Mouse (Mus musculus): ENCODE data around the gene Tespa1.

DNA sequence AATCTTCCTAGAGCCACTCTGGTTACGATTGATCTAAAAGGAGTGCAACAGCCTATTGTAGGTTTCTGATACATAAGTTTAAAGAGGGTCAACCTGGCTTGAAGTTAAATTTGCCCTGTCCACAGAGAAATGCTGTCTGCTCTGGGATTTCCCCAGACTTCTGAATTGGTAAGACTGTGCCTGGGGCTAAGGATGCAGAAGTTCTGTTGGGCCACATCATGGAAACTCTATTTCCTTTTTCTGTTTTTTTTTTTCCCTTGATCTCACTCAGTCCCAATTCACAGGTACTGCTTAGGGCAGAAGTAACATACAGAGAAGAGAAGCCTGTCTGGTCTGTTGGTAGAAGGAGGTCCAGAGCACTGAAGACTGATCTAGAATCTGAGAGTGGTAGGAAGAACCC is 8.0 kb downstream of the Tespa1 start:
- no peak for TF ChIP-seq POLR2A (IDR thresholded peaks at IDR 0.05; ENCODE audit: insufficient read depth, low read depth, low read length)
- TF ChIP-seq CTCF (IDR thresholded peaks at IDR 0.05) = no peak
- TF ChIP-seq EP300 (IDR thresholded peaks at IDR 0.05; ENCODE audit: insufficient read depth, low read depth, low read length) = no peak
